Comparison of ENCODE assay signal across 34 mouse cellular contexts in genomic region chr5:135971876-135972275, GRCm38 (mm10). TPM values are rescaled to one million over a fixed set of nuclear protein-coding genes. Genes with fewer than 3 reads are reported as not detected.
"Had no signal": no experiment of that assay in that cellular context is flagged by ENCODE, and none has a peak within 500 bp of the region (broad histone marks: within the 10 kb centered on the region; RNA-seq: fewer than 3 reads in every experiment).

No protein-coding gene starts in this region.

- H3K27ac ChIP-seq: heart, adult 2 months; heart, embryonic 13.5 days; heart, embryonic 15.5 days; hindbrain, embryonic 13.5 days; hindbrain, embryonic 15.5 days; hindbrain, postnatal 0 days; kidney, embryonic 15.5 days; kidney, postnatal 0 days; limb, embryonic 13.5 days; limb, embryonic 15.5 days; liver, embryonic 12.5 days; liver, embryonic 14.5 days had no signal

- H3K9me3 ChIP-seq: heart, embryonic 13.5 days; heart, embryonic 15.5 days; hindbrain, embryonic 13.5 days; hindbrain, embryonic 15.5 days; kidney, embryonic 15.5 days; limb, embryonic 13.5 days; limb, embryonic 15.5 days; liver, embryonic 12.5 days had no signal

- ATAC-seq: hindbrain, postnatal 0 days; intestine, embryonic 16.5 days; liver, embryonic 12.5 days had no signal

- DNase-seq: gastrocnemius, postnatal 14 days; gastrocnemius, postnatal 36 days; heart, adult 2 months; heart, postnatal 14 days; heart, postnatal 36 days; kidney, adult 11 months; kidney, adult 2 months; kidney, adult 9 months; kidney, postnatal 14 days; kidney, postnatal 36 days; layer of hippocampus, adult 9-11 months; layer of hippocampus, postnatal 36 days; left cerebral cortex, postnatal 4 days had no signal

- H3K36me3 ChIP-seq: heart, embryonic 13.5 days; heart, embryonic 15.5 days; hindbrain, embryonic 13.5 days; hindbrain, embryonic 15.5 days; kidney, embryonic 15.5 days; limb, embryonic 13.5 days; limb, embryonic 15.5 days; liver, embryonic 12.5 days had no signal

- H3K27me3 ChIP-seq: heart, embryonic 15.5 days; hindbrain, embryonic 13.5 days; hindbrain, embryonic 15.5 days; kidney, embryonic 15.5 days; limb, embryonic 13.5 days; limb, embryonic 15.5 days; liver, embryonic 12.5 days had no signal

- H3K4me3 ChIP-seq: heart, adult 2 months; heart, embryonic 13.5 days; heart, embryonic 15.5 days; hindbrain, embryonic 13.5 days; hindbrain, embryonic 15.5 days; kidney, embryonic 15.5 days; limb, embryonic 13.5 days; limb, embryonic 15.5 days; liver, embryonic 12.5 days had no signal

- H3K4me1 ChIP-seq: heart, embryonic 13.5 days; hindbrain, embryonic 13.5 days; hindbrain, embryonic 15.5 days; limb, embryonic 15.5 days had no signal

RNA-seq across cellular contexts. Expression of gene Zp3, which starts 8.0 kb away (rescaled TPM):
- total RNA-seq: gastrocnemius, adult 8-10 months; gastrocnemius, postnatal 14 days; gastrocnemius, postnatal 36 days; heart, adult 2 months; heart, postnatal 14 days; heart, postnatal 36 days; hematopoietic stem cell, adult 5-6 weeks; layer of hippocampus, adult 8-10 months; layer of hippocampus, postnatal 14 days; layer of hippocampus, postnatal 36 days; left cerebral cortex, adult 18-20 months; left cerebral cortex, adult 8-10 months; left cerebral cortex, postnatal 10 days; left cerebral cortex, postnatal 25 days; left cerebral cortex, postnatal 4 days; liver, adult 2 months had no signal
